Mouse (Mus musculus) MEL (cell line): ENCODE measurements at regions not wholly inside any gene's neighbourhood (a gene's known extent, or its start where the extent isn't known, plus 50 kb on each side); places are given as distances from the start of the nearest gene placed in this dataset.

Source experiments
- CTCF ChIP-seq, 3 experiments: IDR thresholded peaks in 2 of 3; conservative IDR thresholded peaks in 1 of 3; 2 replicates each; pipeline ENCODE4 v1.5.1; 2011 to 2012; ENCODE audit warnings: low read length in 3 of 3, low read depth in 2 of 3, mild to moderate bottlenecking in 2 of 3, improper control_type of control experiment in 1 of 3, inconsistent platforms in 1 of 3, mixed read lengths in 1 of 3, moderate library complexity in 1 of 3; ENCODE audit not compliant: control insufficient read depth in 1 of 3, insufficient read depth in 1 of 3, poor library complexity in 1 of 3, severe bottlenecking in 1 of 3
- MEF2A ChIP-seq: IDR thresholded peaks from 2 replicates; pipeline ENCODE4 v1.6.1; 2014; ENCODE audit warnings: low read depth, mild to moderate bottlenecking, inconsistent platforms, low read length, improper control_type of control experiment; ENCODE audit not compliant: poor library complexity, insufficient replicate concordance, severe bottlenecking; ENCODE audit errors: extremely low read depth
- POLR2A ChIP-seq, 2 experiments: IDR thresholded peaks; 2 replicates each; pipeline ENCODE4 v1.6.1; 2011 to 2012; ENCODE audit warnings: low read length in 2 of 2, mild to moderate bottlenecking in 2 of 2, control low read depth in 1 of 2, improper control_type of control experiment in 1 of 2, low read depth in 1 of 2, moderate library complexity in 1 of 2; ENCODE audit not compliant: control insufficient read depth in 1 of 2, insufficient read depth in 1 of 2, poor library complexity in 1 of 2
- ZNF384 ChIP-seq: IDR thresholded peaks from 2 replicates; pipeline ENCODE4 v1.6.1; 2012; ENCODE audit warnings: low read depth, mild to moderate bottlenecking, inconsistent platforms, low read length, improper control_type of control experiment

- TF ChIP-seq MEF2A = no peak
- no peak for TF ChIP-seq ZNF384
- TF ChIP-seq CTCF (IDR thresholded peaks at IDR 0.05 in 2 of 3, conservative IDR thresholded peaks at IDR 0.05 in 1 of 3; ENCODE audit: control insufficient read depth in 1 of 3, insufficient read depth in 1 of 3, low read depth in 2 of 3, low read length in 3 of 3, poor library complexity in 1 of 3, severe bottlenecking in 1 of 3) = no peak
- TF ChIP-seq POLR2A (IDR thresholded peaks at IDR 0.05; ENCODE audit: control insufficient read depth in 1 of 2, insufficient read depth in 1 of 2, low read depth in 1 of 2, low read length in 2 of 2, poor library complexity in 1 of 2) = no peak
These were observed 283.7 kb upstream of the Ano5 start for GRCm38 (mm10) chr7:51227136-51227535.
